Mouse (Mus musculus) embryo, embryonic 11 days (tissue): ENCODE data around the gene Rec114.

Experiments used
- DNase-seq: peaks from one replicate; pipeline ENCODE4 v3.0.0-alpha.2; 2015

Gene Rec114

GRCm38 (mm10) chr9:58743702-58744248 lies at the start of gene Rec114:
Rec114 (minus strand) TSS chr9:58743964.
- DNase-seq = no peak

DNA sequence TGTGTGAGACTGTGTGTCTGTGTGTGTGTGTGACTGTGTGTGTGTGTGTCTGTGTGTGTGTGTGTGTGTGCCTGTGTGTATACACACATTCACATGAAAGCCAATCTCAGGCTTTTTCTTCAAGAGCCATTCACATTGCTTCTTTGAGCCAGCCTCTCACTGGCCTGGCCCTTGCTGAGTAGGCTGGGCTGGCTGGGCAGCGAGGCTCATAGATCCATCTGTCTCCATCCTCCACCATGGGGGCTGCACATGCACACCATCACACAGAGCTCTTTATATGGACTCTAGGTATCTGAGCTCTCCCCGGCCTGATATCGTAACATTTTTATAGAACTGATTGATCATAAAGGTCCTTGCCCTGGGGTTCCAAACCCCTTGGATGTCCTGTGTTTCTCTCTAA lies 45.7 kb upstream of the Rec114 start:
- DNase-seq = no peak

DNA sequence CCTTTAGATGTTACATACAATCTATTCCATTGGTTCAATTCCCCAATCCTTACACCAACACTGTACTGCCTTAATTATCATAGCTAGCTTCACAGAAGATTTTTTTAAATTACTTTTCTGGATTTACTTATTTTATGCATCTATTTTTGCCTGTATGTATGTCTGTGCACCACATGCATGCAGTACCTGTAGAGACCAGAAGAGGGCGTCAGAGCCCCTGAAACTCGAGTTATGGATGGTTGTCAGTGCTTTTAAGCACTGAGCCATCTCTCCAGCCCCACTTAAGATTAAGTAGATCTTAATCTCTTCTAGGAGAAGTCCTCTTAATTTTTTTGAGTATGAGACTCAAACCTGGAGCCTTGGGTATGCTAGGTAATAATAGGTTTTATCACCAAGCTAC lies 31.6 kb upstream of the Rec114 start:
- no peak for DNase-seq

DNA sequence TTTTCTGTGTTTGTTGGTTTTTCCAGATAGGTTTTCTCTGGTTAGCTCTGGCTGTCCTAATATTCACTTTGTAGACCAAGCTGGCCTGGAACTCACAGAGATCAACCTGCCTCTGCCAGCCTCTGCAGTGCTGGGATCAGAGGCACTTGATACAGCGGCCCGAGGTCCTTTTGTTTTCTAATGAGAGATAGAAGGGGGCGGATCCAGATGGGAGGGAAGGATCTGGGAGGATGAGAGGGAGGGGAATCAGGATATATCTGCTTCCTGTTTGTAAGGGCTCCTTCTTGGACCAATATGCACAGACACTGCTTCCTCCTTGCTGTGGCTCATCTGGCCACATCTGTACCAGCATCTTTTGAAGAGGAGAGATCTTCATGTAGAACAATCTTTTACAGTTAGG lies 31.0 kb upstream of the Rec114 start:
- DNase-seq = no peak

GRCm38 (mm10) chr9:58769943-58770342 lies 26.2 kb upstream of the Rec114 start:
- DNase-seq = no peak

GRCm38 (mm10) chr9:58766959-58767955 lies 23.5 kb upstream of the Rec114 start:
- peak; percentile 18 for DNase-seq

- no peak for DNase-seq
Measured at GRCm38 (mm10) chr9:58764354-58764753, 20.6 kb upstream of the Rec114 start.

DNA sequence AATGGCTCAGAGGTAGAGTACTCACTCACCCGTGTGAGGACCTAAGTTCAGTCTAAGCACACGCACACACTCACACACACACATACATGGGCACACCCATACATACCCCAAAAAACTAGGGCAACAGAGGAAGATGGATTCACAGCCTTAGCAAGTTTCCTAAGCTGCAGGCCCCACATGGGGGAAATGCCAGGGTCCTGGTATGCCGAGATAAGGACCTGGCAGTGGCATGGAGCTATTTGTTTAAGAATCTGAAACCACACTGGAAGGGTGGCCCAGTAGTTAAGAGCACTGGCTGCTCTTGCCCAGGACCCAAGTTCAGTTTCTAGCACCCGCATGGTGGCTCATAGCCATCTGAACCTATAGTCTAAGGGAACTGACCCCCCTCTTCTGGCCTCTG lies 19.4 kb upstream of the Rec114 start:
- DNase-seq = no peak

GRCm38 (mm10) chr9:58762086-58762485 lies 18.3 kb upstream of the Rec114 start:
- no peak for DNase-seq

DNA sequence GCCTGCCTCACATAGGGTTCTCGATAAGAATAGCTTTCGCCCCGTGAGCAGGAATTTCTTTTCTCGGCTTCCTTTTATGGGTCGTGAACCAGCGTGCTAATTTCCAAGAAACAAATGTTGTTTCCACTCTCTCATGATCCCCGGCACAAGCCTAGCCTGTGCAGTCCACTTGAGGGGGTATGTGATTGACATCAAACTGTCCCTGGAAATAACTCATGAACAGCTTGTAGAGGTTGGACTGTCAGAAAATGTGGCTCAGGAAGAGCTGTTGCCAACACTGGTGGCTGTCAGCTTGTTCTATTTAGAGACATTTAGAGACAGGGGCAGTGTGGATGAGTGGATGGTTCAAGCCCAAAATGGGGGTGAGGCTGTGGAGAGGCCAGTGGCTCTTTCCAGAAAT lies 15.0 kb upstream of the Rec114 start:
- no peak for DNase-seq

GRCm38 (mm10) chr9:58756371-58757132 lies 12.8 kb upstream of the Rec114 start:
- DNase-seq = no peak

GRCm38 (mm10) chr9:58753606-58754005 lies 9.8 kb upstream of the Rec114 start:
- no peak for DNase-seq

DNA sequence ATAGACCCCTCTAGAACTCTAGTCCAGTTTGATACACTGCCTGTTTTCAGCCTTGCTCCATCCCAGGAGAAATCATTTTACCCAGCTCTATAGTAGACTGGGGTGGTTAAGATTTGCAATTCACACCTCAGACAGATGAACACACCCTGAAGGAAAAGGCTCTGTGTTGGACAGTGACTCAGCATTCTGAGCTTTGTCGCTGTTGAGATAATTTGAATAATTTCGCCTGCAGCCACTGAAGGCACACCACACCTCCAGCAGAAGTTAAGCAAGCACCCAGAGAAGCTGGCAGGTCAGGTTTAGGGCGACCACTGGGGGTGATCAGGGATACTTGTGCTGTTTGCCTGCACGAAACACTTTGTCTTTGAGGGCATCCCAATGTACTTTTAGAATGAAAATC lies 4.4 kb upstream of the Rec114 start:
- no peak for DNase-seq

GRCm38 (mm10) chr9:58747328-58747755 lies 3.6 kb upstream of the Rec114 start:
- peak; percentile 33 for DNase-seq

- DNase-seq = no peak
Measured at GRCm38 (mm10) chr9:58742692-58743091, 1.1 kb downstream of the Rec114 start.

GRCm38 (mm10) chr9:58741369-58741768 lies 2.4 kb downstream of the Rec114 start:
- DNase-seq = no peak

GRCm38 (mm10) chr9:58739791-58740190 lies 4.0 kb downstream of the Rec114 start:
- no peak for DNase-seq

DNA sequence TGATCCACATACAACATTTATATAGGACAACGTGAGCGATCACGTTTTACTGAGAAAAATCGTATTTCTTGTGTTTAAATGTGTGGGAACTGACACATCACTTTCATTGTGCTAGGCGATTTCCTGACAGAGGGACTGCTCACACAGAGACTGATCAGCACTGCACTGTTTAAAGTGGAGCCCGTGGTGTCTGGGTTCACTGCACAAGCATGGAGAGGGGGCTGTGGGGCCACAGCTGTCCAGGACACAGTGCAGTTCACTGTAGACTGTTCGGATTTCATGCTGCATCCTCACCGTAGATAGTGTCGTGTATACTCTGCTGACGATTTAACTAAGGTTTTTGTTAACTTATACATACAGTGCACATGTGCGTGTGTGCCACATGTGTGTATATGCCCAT lies 20.6 kb downstream of the Rec114 start:
- no peak for DNase-seq

- DNase-seq = no peak
Measured at GRCm38 (mm10) chr9:58722151-58722550, 21.6 kb downstream of the Rec114 start.

DNA sequence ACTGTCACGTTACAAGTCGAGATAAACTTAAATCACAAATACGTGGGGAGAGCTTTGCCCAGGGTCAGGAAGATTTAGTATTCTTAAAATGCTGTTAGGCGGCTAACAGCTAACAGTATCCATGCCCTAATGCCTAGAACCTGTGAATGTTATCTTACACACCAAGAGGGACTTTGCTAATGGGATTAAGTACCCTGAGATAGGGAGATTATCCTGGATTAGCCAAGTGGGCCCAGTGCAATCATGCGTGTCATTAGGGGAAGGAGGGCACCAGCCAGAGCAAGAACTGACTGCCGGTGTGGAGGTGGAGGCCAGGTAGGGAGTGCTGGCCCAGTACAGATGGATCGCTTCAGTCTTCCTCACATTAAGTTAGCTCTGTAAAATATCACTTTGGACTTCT lies 22.7 kb downstream of the Rec114 start:
- DNase-seq = no peak

GRCm38 (mm10) chr9:58720167-58720566 lies 23.6 kb downstream of the Rec114 start:
- DNase-seq = no peak

DNA sequence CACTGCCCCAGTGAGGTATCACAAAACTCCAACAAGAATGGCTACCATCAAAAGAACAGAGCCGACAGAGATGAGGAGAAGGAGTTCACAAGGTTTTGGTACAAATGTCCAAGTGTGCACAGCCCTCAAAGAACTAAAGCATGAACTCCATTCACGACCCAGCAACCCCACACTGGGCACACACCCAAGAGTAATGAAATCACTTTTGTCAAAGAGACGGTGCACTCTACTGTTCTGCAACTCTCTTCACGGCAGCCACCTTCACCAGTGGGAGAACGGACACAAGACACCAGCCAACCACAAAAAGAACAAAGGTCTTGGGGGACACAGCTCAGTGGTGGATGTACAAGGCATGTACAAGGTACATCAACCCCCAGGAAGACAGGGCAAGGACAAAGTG lies 24.3 kb downstream of the Rec114 start:
- DNase-seq = no peak

GRCm38 (mm10) chr9:58718964-58719363 lies 24.8 kb downstream of the Rec114 start:
- no peak for DNase-seq

DNA sequence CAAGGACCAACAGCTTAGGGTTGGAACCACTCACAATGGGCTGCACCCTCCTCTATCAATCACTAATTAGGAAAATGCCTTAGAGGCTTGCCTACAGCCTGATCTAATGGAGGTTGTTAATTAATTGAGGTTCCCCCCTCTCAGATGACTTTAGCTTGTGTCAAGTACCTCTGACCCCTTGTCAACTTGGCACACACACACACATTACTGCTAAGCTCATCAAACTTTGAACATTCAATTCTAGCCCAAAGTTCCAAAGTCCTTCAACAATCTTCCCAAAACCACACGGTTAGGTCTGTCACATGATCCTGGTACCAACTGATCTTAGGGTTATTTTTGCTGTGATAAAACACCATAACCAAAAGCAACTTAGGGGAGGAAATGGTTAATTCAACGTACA lies 26.9 kb downstream of the Rec114 start:
- DNase-seq = no peak
